Mouse (Mus musculus): ENCODE measurements at regions not wholly inside any gene's neighbourhood (a gene's known extent, or its start where the extent isn't known, plus 50 kb on each side); places are given as distances from the start of the nearest gene placed in this dataset.

- TF ChIP-seq MAFK (IDR thresholded peaks at IDR 0.05; ENCODE audit: insufficient read depth, low read depth, low read length) (no peak), ZNF384 (IDR thresholded peaks at IDR 0.05; ENCODE audit: low read depth, low read length) (no peak)
Observed at GRCm38 (mm10) chr17:79154138-79154537, 102.4 kb downstream of the Qpct start.
